Mouse (Mus musculus) skeletal muscle tissue, adult 2 months (tissue): ENCODE results near the gene Otulin.

ENCODE experiments used
- DNase-seq: peaks from one replicate; pipeline ENCODE4 v3.0.0-alpha.2; 2012; ENCODE audit warnings: low read depth, low spot score

Gene Otulin

DNA sequence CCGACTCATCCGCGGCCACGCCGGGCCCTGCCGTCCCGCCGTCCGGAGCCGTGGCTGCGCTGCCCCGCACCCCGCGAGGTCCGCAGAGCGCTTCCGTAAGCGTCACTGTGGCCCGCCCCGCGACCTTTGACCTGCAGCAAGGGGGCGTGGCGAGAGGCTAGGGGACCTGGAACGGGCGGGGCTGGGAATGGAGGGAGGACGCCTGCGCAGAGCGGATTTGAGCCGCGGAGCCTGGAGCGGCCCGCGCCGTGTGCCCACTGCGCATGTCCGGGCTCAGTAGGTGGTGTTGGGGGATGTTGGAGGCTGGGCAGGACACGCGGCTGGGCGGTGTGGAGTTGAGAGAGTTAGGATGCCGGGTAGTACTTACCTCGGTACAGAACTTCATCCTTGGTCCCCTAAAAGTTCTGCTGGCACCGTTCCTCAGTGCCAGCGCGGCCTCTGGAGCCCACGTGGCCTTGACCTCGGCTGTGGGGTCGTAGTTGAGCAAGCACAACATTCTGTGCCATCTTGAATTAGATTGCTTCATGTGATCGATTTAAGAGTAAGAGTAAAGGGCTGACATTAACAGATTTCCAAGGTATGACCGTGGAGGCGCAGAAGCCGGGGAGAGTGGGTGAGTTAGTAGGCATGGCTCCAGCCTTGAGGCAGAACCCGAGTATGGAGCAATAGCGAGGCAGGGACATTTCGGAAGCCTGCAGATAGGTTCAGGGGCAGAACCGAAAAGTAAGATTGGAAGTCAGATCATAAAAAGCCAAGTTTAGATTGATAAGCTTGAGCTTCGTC lies at the start of gene Otulin:
Otulin (minus strand) TSS at position 93 of the 783 bp plus-strand sequence.
- peak; percentile 97 for DNase-seq

DNA sequence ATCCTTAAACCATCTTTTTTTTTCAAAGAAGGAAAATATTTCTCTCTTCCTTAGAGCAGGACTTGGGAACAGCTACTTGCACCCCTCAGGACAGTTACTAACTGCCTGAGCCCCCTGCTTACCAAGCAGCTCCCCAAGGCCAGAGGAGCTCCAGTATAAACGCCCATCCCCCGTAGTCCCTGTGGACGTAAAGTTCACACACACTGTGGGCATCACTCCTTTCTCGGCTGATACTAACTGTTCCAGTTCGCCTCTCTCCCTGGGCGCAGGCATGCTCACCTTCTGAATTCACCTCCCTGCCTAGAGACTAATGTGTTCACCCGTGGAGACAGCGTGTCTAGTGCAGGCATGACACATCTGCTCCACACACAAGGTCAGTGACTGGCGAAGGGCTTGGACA lies 48.0 kb upstream of the Otulin start:
- DNase-seq, result no peak

- no peak for DNase-seq
Observed at GRCm38 (mm10) chr15:27677801-27678200, 47.3 kb upstream of the Otulin start.

DNA sequence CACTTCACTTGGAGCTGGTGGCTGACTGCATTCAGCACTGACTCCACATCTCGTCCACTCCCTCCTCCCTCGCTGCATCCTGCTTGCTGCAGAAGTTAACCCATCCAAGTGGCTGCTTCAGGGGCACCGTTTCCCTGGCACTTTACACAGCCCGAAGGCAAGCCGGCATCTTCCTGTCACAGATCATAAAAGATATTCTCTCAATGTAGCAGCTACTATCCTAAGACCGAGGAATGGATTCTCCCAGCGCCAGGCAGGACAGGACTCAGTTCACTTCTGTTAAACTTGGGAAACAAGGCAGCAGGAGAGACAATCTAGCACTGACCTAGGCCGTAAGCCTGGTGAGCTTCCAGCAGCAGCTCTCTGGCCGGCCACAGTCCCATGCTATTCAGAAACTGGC lies 45.7 kb upstream of the Otulin start:
- DNase-seq, result no peak

GRCm38 (mm10) chr15:27675122-27675521 lies 44.6 kb upstream of the Otulin start:
- DNase-seq, result no peak

DNA sequence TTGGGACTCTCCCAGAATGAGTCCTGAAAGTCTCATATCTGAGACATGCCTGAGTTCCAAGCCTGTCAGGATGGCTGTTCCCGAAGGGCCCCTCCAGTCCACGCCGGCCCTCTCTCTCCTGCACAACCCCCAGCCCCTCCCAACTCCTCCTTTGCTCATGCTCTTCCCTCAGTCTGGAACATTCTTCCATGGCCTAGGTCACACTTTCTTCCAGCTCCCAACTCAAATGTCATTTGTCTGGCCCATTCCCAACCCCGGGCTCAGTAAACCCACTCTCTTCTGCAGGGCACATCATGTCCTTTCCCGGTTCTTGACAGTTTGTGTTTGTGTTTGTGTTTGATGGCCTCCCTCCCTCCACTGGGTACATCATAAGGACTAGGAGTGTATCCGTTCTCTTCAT lies 43.5 kb upstream of the Otulin start:
- no peak for DNase-seq

DNA sequence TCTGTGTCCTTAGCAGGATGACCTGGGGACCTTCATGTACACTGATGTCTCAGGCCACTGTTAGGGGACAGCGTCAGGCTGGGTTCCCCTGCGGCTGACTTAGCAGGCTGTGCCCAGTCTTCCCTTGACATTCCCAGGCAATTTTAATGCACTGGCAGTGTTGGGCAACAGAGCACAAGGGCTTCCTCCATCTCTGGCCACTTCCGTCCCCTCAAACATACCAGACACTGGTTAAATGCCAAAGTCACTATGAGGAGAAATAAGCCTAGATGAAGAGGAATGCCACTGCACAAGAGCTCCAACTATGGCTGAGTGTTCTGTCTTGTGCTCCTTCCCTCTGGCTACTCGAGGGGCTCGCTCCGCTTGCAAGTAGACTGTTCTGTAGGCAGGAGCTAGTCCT lies 42.7 kb upstream of the Otulin start:
- DNase-seq, result no peak

DNA sequence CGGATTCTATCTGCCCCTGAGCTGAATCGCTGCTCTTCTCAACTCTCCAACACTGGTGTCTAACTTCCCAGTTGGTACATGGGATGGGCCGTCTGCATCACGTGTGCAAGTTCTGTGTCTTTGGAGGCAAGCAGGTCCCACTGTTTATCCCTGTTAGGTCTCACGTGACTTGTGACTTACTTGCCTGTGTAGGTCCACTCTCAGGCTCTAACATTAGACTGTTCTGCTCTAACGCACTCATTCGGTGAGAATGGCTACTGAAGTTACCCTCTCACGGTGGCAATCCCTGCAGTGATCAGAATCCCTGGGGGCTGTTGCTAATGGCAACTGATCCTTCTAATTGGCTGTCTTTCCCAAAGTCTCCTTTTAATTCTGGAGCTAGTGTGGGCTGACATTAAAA lies 41.8 kb upstream of the Otulin start:
- no peak for DNase-seq

DNA sequence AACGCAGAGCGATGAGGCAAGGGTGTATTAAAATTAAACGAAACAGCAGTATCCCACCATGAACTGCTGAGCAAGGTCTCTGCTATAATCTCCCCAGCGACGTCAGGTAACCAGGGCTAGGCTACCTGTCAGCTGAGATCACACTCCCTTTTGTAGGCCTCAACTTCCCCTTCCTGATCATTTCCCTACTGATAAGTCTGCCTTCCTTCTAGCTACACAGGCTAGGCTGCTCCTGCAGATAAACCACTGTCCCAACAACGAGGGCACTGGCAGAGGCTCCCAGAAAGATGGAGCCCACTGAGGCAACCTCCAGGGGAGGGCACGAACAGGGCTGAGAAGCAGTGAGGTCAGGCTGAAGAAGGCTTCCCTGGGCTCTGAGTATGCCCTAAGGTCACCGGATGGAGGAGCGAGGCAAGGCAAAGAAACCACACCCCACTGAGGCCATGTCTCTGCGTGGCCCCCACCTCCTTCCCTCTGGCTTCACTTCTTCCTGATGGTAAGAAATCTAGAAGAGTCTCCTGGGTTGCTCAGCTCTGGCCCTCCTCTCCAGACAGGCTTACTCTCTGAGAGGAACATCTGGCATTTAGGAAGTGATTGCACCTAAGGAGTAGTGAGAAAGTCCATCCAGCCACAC lies 41.2 kb upstream of the Otulin start:
- DNase-seq, result no peak

GRCm38 (mm10) chr15:27670708-27671107 lies 40.2 kb upstream of the Otulin start:
- DNase-seq, result no peak

- no peak for DNase-seq
Observed at GRCm38 (mm10) chr15:27669931-27670411, 39.5 kb upstream of the Otulin start.

- DNase-seq, result no peak
Observed at GRCm38 (mm10) chr15:27669276-27669675, 38.8 kb upstream of the Otulin start.

GRCm38 (mm10) chr15:27668557-27668956 lies 38.1 kb upstream of the Otulin start:
- DNase-seq, result no peak

DNA sequence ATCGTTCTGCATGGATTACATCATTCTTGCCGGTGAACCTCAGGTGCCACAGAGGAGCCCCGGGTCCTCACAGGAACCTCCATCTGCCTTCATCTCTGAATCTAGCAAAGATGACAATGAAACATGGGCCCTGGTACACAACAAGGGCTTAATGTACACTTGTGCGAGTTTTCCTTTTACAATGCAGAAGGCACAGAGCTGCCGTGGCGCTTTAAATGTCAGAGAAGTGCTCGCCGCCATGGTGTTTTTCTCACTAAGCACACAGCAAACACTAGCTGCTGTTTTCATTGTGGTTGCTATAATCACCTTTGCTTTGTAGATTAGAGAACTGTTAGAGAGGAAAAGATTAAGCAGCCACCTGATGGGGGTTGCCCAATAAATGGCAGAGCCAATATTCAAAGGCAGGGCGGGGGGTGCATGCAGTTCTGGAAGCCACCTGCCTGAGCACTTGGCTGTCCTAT lies 37.5 kb upstream of the Otulin start:
- no peak for DNase-seq

DNA sequence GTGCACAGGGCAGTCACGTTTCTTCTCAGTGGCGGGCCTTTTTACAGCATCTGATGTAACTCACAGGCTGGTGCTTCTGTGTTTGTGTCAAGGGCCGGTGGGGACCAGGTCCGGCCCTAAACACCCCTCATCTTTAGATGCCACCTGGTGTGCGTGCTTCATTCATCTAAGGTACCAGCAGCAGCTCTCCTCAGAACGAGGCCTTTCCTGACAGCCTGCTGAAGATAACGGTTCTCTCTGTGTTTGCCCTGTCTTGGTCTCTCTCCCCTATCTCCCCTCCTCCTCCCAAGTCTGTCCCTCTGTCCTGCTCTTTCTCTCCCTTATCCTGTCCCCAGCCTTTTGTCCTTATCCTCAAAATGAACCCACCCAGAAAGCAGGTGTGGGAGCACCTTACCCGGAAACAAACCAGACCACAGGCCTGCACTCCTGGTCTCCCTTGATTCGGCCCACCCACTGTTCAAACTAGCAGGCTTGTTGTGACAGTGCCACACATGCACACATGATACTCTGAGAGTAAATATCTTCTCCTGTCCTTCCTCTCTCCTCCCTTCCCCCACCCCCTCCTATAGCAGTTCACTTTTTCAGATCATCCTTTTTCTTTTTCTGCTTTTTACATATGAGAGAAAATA lies 36.5 kb upstream of the Otulin start:
- DNase-seq, result no peak

DNA sequence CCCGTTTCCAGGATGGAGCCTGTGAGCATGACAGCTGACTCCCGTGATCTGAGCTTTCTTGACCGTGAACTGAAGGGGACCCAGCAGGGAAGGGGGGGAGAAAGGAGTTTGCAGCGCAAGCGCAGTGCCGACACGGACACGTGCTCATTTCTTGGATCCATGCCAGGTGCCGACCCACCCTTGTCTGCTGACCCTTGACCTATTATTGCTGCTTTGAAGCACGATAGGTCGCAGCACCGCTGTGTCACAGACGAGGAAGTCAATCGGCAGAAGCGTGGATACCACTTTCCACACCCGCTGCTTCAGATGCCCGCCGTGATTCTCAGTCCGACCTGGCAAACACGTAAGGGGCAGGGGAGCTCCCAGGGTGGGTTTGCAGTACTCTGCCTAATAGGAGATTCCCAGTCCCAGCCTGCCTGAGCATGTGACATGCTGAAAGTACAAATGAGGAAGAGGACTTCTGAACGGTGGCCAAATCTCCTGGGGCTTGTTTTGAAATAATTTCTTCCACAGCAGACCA lies 35.0 kb upstream of the Otulin start:
- DNase-seq, result peak; percentile 48

- no peak for DNase-seq
Observed at GRCm38 (mm10) chr15:27664126-27664525, 33.6 kb upstream of the Otulin start.

GRCm38 (mm10) chr15:27662699-27663098 lies 32.2 kb upstream of the Otulin start:
- DNase-seq, result no peak

DNA sequence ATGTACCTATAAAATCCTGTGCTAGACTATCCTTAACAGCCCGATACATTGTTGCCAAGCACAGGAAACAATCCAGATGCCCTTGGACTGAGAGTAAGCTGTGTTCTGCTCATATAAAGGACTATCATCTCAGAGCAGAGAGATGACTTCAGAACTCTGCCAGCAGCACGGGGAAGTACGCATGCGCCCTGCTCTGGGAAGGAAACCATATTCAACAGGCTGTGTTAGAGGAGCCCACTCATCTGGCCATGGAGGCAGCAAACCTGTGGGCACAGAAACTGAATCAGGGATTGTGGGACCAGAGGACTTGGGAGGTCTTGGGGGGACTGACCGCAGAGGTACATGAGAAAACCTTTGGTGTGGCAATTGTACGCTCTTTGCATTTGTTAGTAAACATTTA lies 31.2 kb upstream of the Otulin start:
- DNase-seq, result no peak

DNA sequence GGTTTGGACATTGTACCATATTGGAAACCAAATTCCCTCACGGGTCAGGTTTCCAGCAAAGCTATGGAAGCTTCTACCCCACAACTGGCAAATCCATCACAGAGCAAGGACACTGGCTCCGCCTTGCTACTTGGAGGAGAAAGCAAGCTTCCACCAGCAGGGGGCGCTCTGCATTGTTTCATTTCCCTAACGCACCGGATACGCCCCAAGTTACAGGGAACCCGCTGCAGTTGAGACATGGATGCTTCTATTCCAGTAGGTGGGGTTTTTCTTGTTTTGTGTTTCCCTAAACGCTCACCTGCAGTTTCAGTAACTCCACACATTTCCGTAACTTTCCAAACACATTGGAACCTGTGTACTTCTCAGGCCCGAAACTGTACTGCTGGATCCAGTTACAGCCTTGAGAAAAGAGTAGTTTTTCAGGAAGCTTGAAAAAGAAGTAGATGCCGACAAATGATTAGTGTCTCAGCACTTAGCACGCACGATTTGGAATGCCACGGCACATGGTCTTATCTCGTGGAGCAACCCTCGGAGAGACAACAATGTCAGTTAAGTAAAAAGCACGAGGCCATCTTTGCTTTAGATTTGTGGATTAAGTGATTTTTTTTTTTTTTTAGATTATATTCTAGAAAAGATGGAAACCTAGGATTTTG lies 29.2 kb upstream of the Otulin start:
- DNase-seq, result peak; percentile 61

- no peak for DNase-seq
Observed at GRCm38 (mm10) chr15:27659143-27659542, 28.6 kb upstream of the Otulin start.

- DNase-seq, result no peak
Observed at GRCm38 (mm10) chr15:27658356-27658755, 27.9 kb upstream of the Otulin start.
